Mouse (Mus musculus) kidney, postnatal 14 days (tissue): ENCODE measurements at regions not wholly inside any gene's neighbourhood (a gene's known extent, or its start where the extent isn't known, plus 50 kb on each side); places are given as distances from the start of the nearest gene placed in this dataset.
A peak's percentile ranks its signal among the peaks of the same experiment; 100 is the strongest.

Experiments
- DNase-seq: peaks from one replicate; pipeline ENCODE4 v3.0.0; 2022; ENCODE audit warnings: mixed read lengths

DNA sequence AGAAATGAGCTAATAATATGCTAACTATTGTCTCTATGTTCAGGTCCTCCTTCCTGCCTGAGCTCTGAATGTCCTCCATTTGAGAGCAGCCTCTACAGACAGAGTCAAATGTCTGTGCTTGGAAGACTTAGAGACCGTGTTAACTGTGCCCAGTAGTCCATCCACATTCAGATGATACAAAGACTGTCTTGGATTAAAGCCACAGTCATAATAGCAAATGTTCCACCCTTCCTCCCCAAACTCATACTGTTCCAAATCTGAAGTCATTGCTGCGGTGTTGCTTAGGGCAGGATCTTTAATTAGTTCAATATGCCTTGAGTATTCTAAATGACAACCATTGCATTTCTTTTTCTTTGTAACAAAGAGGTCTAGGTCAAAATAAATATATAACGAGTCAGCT lies 923.2 kb upstream of the Gm7489 start:
- no peak for DNase-seq

- DNase-seq, result no peak
These were observed 920.8 kb upstream of the Gm7489 start for GRCm38 (mm10) chr15:52963918-52964317.

DNA sequence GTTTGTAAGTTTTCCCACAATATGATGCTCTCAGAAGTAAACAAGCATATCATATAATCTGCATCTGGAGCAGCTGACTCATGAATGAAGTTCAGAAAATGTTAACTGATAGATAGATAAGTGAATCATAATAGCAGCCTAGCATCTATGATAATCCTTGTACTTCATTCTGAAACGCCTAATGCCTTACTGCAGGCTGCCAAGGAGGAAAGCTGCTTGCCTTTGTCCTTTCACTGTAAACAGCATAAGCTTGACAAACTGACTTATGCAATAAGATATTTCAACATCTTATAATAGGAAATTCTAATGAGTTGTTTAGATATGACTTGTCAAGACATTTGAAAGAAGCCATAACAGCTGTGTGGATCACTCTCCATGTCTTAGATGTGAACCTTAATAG lies 920.3 kb upstream of the Gm7489 start:
- no peak for DNase-seq

GRCm38 (mm10) chr15:52967801-52968235 lies 916.9 kb upstream of the Gm7489 start:
- peak; percentile 46 for DNase-seq

GRCm38 (mm10) chr15:52982821-52983220 lies 901.9 kb upstream of the Gm7489 start:
- no peak for DNase-seq

GRCm38 (mm10) chr15:52990580-52990979 lies 894.1 kb upstream of the Gm7489 start:
- DNase-seq, result no peak

DNA sequence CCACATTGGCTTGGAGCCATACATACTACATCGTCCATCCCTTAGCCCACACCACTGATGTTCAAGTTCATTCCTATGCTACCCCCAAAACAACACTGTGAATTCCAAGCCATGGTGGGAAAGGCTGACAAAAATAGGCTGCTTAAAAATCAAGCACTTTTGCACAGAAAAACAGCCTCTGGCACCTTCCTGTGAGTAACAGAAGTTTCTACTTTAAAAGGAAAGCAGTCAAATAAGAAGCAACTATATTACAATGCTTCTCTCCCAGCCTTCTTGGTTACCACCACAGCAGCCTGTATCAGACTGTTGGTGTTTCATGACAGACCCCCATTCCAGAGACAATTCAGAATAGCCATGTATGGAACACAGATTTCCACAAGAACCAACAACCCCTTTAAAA lies 890.4 kb upstream of the Gm7489 start:
- DNase-seq, result no peak

DNA sequence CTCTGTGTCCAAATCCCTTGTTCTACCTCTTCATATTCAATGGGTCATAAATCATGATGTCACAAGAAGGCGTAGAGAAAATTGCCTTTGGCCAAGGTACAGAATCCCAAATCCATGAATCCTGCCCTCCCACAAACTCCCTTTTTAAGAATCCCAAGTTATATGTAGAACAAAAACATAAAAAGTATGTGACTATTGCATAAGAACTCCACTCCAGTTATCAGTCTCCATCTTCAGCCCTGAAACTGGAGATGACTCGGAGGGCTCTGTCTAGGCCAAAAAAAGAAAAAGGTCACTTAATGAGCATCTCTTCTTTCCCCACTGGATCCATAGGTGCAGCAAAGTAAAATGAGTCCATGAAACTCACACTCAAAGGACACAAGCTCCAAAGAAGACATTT lies 885.5 kb upstream of the Gm7489 start:
- DNase-seq, result no peak

DNA sequence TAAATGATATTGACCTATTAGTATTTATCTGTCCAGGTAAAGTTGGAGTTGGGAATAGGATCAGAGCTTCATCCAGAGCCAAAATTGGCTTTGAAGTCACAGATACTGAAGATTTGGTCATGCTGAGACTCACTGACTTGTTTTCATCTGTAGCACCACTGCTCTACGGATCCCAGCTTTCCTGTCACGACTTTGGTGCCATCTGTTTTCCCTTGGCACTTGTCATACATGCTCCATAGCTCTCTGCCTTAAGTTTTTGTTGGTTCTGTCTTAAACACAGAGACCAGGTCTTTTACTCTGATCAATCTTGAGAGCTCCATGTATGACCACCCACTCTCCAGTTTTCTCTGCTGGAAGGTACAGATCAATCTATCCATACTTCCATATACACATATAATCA lies 884.9 kb upstream of the Gm7489 start:
- no peak for DNase-seq

DNA sequence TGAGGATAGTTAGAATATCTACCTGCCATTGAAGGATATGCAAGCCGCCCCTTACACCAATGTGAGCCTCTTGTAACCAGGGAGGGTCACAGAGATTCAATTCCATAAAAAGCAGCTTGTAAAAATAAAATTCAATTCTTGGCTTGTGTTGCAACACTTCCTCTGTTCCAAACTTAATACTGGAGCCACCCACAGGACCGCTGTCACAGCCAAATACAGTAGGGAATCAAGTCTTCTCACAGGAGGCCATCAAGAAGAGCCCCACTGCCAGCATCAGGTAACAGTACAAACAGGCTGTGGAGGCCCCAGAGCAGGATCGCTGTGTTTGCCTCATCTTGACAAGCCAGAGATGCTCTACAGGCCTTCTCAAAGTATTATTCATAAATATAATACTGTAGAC lies 883.3 kb upstream of the Gm7489 start:
- DNase-seq, result no peak

DNA sequence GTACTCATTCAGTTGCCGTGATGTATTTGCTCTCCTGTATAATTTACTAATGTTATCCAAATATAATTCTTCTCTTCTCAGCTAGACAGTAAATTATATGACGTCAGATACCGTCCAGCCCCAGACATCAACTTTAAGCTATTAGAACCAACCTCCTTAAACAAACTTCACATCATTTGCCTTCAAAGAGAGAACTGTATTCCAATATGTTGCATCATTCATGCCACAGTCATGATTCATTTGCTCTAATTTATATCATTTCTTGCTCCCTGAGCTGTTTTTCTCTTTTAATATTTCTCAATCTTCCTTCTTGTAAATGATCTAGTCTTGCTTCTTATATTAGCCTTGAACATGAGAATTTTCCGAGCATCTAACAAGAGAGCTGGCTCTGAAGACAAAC lies 882.7 kb upstream of the Gm7489 start:
- no peak for DNase-seq

- DNase-seq, result no peak
These were observed 880.6 kb upstream of the Gm7489 start for GRCm38 (mm10) chr15:53004078-53004477.

DNA sequence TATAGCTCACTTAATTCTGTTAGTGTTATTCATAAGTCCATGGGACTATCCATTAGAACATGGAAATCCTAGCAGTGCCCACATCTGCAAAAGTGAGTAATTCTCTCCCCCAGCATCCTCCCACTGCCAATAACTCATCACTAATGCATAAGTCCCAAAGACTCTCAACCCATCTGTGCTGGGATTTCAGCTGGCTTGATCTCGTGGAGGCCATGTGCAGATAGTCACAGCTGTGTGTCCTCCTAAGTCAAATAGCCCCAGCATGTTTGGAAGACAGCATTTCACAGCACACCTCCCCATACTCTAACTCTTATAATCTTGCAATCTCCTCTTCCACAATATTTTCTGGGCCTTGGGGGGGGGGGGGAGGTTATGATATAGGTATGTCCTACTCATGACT lies 877.9 kb upstream of the Gm7489 start:
- DNase-seq, result no peak

- no peak for DNase-seq
These were observed 875.4 kb upstream of the Gm7489 start for GRCm38 (mm10) chr15:53009337-53009736.
